Mouse (Mus musculus) layer of hippocampus, postnatal 25 days (tissue): ENCODE results near the gene Pcyt2. TPM values are rescaled to one million over a fixed set of nuclear protein-coding genes. Genes with fewer than 3 reads are reported as not detected.

Source experiments
- DNase-seq, 2 experiments: peaks; one replicate each; pipeline ENCODE4 v3.0.0; 2022; ENCODE audit warnings: mixed read lengths in 2 of 2, low spot score in 1 of 2; ENCODE audit errors: extremely low spot score in 1 of 2
- total RNA-seq, 2 experiments: library from RNA; stranded (reverse); gene quantifications; 2 replicates each; pipeline ENCODE4 v1.2.3; 2021

Pcyt2 gene
- total RNA-seq = 100 to 1,000 TPM; 133 to 162 TPM

DNA sequence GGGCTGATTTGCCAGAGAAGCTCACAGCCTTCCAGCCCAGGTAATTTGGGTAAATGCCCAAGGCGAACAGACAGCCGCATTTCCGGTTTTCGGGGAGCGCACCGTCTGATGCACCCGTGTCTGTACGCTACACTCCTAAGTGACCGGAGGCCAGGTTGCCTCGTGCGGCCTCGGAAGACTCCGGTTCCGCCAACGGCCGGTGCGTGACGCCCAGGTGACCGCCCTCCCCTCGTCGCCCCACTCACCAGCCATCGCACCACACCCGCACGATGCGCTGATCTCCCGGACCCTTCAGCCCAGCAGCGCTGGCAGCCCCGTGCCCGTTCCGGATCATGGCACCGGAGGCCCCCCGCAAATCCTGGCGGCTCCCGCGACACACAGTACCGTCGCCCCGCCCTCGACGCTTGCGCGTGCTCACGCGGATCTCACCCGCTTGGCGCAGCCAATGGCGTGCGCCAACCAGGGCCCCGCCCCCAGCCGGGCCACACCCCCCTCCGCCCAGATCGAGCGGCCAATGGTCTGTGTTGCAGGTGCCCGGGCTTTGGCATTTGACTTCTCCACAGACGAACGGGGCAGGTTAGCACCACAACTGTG, at the start of gene Pcyt2:
TSS of gene Pcyt2 (minus strand) at position 418 of the 594 bp plus-strand sequence.
- DNase-seq = peak; percentile 80 to 83

DNA sequence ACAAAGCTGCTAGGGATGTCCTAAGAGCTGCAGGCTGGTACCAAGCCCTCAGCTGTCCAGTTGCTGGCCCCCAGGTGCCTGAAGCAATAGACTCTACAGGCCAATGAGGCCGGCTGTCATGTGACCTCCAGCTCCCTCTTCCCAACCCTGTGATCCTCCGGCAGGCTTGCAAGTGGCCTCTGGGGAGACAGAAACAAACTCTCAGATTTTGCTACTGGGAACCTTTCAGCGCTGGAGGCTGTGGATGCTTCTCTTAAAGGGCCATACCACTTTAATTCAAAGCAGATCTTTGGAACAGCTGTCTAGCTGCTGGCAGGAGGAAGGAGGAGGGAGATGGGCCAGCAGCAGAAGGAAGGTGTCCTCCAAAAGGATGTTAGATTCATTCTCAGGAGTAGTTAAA, 48.9 kb upstream of the Pcyt2 start:
- no peak for DNase-seq

DNA sequence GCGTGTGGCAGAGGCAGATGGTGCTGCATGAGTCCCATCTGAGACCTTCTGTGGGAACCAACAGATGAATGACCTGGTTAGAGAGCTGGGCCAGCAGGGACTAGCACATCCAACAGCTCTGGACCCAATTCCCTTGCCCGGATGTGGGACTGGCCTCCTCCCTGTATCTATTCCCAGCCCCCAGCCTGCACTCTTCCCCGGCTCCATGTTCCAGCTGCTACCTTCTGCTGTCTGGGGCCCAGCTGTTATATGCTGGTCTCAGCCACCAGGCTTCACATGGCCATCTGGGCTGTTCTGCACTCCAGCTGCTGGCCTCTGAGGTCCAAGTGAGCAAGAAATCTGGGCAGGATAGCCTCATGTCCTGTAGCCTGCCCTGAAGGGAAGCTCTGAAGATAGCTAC, 47.7 kb upstream of the Pcyt2 start:
- DNase-seq = no peak

DNA sequence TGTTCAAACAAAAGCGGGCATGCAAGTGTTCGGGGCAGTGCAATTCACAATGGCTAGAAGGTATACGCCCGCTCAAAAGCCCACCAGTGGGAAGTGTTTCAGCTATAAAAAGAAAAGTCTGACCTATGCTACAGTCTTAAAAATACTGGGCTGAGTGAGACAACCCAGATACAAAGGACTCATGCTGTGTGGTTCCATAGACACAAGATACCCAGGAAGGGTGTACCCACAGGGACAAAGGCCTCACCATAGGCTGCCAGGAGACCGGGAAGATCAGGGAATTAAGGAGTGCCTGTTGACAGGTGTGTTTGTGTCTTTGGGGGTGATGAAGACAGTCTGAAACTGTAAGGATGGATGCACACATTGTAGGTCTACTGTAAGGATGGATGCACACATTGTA, 46.0 kb upstream of the Pcyt2 start:
- no peak for DNase-seq

DNA sequence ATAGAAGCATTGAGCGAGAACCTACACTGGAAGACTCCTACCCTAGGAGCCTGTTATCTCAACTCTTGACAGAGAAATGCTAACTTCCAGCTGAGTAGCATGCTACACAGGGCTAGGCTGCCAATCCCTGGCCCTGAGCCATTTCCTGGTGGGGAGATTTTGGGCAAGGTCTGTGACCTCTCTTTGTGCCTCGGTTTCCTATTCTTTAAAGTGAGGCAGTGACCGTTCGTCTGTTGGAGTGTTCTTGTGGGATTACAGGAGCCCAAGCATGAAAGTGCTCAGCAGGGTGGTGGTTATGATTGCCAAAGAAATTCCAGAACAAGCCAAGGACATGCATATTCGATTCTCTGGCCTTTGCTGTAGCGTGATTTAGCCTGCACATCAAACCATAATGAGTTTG, 45.0 kb upstream of the Pcyt2 start:
- DNase-seq = no peak

DNA sequence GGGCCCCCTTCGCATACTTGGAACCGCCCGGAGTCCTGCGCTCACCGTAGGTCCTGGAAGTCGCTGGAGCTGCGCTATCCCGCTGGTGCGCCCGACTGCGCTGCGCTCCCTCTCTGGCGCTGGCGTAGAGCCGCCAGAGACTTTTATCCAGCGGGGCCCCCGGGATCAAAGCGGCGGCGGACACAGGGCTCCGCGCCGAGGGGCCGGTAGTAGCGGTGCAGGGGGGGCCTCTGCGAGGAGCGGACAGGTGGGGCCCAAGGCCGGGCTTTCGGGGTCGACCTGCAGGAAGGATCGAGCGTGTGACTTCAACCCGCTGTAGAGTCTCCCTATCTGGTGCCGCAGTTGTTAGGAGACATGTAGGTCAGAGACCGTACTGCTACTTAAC, 43.3 kb upstream of the Pcyt2 start, which contains the start of gene Notum:
TSS of gene Notum (minus strand) at position 100 of the 385 bp plus-strand sequence.
- no peak for DNase-seq

DNA sequence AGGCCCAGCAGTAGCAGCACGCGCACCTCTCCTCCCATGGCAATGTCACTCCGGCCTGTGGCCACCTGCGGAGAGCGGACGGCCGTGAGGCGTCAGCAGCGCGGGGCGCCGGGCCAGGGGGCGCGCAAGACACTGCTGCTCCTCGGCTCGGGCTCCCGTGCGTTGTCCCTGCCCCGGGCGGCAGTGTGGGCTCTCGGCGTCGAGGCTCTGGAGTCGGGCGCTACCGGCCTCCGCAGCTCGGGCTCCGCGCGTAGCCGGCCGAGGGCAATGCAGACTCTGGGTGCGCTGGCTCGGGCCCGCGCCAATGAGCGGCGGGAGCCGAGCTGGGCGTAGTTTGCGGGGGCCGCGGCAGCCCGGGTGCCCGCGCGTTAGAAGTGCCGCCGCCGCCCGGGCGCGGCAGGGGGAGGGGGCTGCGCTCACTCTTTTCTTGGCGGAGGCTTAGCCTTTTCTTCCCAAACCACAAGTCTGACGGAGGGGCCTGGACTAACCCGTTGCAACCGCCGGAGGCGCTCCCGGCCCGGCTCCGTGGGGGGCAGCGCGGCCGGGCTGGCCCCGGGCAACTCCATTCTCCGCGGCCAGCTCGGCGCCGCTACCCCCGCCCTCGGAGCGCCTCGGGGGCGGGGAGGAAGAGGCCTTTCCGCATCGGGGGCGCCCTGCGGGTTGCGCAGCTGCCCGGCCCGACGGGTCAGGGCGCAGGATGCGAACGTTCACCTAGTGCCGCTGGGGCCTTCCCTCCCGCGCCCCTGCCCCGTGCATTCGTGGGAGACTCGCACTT, 42.8 kb upstream of the Pcyt2 start:
- DNase-seq = no peak

DNA sequence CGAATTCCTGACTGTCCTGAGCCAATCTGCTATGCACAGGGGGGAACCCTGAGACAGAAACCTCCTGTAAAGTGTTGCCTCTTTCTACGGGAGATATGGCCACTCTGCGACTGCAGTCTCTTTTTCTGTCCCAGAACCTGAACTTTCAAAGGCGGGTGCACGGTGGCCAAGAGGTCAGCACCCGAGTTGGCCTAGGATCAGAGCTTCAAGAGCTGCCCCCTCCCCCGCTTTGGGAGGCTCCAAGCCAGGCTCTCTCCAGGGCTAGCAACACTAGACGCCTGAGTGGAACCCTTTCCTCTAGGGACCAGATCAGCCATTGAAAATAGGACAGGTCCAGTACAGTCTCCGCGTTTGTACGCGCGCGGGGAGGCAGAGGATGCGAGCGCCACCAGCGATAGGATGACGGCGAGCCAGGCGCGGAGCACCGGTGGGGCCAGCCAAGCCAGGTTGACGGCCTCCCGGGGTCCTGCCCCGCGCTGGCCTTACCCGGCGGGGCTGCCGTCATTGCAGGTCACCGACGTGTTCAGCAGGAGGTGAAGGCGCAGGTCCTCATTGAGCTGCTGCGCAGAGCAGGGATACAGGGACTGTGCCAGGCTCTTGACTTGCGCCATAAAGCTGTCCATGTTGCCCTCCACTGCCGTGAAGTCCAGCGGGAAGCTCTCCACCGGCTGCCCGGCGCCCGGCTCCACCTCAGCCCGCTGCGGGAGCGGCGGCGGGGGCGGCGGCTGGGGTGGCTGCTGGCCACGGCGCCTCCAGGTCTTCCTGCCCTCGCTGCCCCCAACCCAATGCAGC, 42.0 kb upstream of the Pcyt2 start:
- no peak for DNase-seq

DNA sequence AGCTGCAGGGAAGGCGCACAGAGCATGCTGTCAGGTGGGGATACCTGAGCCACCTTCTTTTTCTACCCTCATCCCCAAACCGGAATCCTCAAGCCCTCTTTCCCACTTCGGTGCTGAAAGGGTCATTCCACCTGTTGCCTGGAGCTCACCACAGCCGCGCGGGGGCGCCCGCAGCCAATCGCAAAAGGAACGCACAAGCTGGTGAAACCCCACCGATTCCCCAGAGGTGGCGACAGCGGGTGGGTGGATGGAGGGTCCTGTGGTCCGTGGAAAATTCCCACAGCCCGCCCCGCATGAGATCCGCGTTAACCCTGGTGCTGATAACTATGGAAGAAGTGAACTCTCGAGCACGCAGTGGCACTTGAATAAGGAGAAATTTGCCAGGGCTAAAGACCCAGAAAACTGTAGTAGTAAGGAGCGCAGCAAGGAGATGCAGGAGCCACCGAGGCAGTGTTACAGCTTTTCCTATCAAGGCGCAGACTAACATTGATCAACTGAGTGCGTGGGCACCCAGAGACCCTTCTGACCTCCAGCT, 41.2 kb upstream of the Pcyt2 start:
- DNase-seq = peak; percentile 58 to 84

DNA sequence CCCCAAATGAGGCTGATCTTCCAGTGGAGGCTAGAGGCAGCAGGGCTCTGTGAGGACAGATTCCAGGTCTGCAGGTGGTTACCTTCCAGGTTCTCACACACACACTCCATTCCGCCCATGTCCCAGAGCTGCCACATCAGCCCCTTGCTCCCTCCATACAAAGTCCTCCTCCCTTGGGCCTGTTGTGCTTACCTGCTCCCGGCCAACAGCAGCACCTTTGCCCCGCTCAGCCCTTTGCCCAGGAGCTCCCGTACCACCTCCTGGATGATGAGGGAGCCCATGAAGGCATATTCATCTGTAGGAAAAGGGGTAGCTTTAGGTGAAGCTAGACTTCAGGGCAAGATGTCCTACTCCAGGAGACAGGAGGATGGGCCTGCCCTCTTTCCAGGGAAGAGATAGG, 39.6 kb upstream of the Pcyt2 start:
- no peak for DNase-seq

DNA sequence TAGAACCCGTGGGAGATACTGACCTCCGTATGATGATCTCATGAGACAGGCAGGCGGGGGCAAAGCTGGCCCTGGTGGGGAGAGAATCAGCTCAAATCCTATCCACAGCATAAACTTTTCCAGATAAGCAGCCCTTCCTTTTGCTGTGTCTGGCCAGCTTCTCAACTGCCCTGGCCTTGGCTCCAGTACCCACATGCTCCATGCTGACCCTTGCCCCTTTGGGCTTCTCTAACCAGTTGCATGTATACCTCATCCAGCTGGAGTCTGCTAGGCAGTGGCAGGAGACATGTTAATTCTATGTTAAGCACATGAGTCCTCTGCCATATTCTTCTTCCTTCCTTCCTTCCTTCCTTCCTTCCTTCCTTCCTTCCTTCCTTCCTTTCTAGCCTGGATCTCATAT, 37.0 kb upstream of the Pcyt2 start:
- DNase-seq = no peak

DNA sequence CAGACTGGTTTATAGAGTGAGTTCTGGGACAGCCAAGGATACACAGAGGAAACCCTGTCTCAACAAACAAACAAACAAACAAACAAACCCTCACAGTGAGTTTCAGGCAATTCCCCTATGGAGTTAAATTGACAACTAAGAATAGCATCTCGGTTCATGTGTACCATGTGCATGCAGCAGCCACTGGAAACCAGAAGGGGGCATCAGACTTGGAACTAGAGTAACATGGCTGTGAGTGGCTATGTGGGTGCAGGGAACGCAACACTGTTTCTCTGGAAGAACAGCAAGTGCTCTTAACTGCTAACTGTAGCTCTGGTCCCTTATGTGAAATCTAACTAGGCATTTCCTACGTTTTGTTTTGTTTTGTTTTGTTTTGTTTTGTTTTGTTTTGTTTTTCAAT, 34.1 kb upstream of the Pcyt2 start:
- DNase-seq = no peak

DNA sequence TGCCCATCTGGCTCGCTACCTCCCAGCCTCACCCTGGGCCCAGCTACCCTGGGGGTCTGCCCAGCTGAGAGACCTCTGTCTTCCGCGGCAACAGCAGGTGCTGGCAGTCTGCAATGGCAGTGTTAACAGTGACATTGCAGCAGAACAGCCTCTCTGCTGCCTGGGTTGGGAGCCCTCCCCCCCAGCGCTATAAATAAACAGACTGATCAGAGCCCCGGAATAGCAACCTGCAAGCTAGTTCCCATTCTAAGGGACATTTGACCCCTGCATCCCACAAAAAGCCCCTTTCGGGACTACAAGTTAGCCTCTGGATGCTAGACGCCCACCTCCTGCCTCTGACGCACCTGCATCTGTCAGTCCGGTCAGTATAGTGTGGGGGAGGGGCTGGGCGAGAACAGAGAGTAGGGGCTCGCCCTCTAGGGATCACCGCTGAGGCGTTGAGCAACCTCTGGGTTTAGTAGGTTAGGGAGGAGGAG, 30.3 kb upstream of the Pcyt2 start, which contains the start of gene Myadml2:
TSS of gene Myadml2 (minus strand) at position 158 of the 476 bp plus-strand sequence.
- peak in 1 of 2 experiments; percentile 48 for DNase-seq

DNA sequence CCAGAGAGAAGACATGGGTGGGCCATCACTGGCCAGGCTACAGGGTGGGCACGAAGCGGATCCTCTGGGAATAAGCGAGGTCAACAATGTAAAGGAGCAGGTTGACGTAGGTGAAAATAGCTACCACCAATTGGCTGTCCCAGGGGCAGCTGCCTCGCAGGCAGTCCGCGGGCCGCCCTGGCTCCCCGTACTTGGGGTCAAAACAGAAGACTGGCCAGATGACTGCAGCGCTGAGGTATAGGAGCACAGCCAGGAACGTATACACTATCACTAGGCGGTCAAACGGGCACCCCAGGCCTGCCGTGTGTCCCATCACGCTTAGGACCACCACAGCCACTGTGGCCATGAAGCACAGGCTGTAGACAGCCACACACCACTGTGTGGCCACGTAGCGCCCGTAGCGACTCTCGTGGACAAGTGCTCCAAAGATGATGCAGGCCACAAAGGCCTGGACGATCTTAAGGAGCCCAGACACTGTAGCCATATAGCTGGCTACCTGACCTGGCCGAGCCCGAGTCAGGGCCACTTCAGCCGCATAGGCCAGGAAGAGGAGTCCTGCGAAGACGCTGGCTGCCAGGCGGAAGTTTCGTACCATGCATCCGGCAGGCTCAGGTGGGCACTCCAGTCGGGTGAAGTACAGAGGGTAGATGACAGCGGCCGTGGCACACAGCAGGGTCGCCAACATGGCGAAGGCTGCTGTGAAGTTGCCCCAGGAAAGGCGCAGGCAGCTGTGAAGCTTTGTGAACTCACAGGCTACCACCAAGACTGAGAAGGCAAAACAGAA, 29.5 kb upstream of the Pcyt2 start:
- DNase-seq = no peak

DNA sequence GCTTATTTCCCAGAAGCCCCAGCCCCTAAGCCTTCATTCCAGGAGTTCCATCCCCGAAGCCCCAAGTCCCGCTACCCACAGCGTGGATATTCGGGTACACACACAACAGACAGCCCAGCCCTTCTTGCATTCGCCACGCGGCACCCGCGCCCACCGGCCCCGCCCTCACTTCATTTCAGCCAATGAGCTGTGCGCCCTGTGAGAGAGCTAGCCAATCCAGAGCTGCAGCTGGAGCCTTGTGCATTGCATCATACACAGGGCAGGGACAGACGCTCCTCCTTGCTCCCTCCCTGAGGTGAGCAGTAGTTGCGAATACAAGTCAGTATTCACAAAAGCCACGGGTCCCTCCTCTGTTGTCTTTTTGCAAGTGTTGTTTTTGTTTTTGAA, 25.9 kb upstream of the Pcyt2 start, which contains the start of gene Pycr1:
TSS of gene Pycr1 (minus strand) at position 169 of the 387 bp plus-strand sequence.
- peak; percentile 76 to 83 for DNase-seq

DNA sequence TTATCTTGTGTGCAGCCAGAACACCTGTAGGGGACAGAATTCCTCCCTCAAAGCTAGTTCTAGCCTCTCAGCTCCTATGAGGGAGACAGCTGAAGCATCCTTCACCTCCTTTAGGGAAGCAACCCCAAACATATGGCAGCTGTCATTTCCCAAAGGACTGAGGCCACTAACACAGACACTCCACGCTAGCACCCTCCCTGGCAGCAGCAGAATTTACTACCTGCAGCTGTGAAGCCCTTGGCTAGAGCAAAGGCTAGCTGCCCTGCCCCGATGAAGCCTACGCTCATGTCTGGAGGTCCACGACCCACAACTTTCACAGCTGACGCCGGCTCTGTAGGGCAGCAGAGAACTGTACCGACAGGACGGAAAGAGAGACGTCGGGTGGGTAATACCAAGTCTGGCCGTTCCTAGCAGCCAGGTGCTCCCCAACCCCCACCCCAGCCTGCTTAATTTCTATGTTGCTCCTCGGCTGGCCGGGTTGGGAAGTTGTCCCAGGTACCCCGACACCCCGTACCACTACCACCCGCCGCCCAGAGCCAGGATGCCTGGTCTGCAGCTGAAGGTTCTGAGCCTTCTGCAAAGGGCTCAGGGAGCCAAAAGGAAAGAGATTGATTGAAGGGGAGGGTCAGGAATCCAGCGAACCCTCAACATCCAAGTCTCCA, 25.3 kb upstream of the Pcyt2 start:
- DNase-seq = no peak

DNA sequence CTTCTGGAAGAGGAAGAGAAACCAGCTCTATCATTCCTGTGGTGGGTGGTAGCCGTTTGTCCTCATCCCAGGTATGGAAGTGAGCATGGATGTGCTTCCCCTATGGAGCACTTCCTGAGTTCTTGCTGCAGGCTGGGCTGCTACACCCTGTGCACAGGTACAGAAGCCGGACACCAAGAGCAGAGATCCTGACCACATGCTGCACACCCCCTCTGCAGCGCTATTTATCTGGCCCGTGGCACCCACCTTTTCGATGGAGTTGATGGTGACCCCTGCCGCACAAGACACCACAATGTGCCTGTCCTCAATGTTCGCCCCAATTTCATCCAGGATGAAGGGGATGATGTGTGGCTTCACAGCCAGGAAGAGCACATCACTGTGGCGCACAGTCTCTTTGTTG, 24.1 kb upstream of the Pcyt2 start:
- no peak for DNase-seq

DNA sequence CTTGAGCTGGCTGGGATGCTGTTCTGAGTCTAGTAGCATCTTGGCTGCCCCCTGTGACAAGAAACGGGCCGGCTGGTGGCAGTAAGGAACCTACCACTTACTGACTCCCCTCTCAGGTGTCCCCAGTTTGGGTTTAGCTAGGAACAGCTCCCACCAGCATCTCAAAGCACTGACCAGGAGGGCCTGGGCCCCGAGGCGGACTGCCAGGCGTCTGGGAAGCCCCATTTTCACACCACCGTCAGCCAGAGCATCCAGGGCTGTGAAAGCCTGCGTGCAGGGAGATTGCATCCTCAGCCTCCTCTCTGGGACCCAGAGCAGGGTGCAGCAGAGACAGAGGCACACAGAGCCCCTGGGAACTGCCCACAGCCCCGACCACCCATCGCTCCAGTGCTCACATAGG, 23.5 kb upstream of the Pcyt2 start:
- DNase-seq = no peak

DNA sequence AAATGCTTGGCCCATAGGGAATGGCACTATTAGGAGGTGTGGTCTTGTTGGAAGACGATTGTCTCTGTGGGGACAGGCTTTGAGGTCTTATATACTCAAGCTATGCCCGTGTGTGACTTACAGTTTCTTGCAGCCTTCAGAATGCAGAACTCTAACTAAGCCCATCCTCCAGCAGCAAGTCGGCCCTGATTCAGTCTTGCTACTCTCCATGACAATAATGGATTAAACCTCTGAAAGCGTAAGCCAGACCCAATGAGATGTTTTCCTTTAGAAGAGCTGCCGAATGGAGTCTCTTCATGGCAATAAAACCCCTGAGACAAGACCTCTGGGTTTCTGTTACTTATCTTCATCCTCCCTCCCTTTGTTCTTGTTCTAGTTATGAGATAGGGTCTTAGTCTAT, 17.1 kb upstream of the Pcyt2 start:
- DNase-seq = no peak
